Mouse (Mus musculus): ENCODE results near the gene Epha2.

The Epha2 gene

GRCm38 (mm10) chr4:141329968-141330367 is 28.9 kb downstream of the Epha2 start:
- no peak for DNase-seq (ENCODE audit: low read depth, low spot score)

GRCm38 (mm10) chr4:141331446-141331845 is 30.4 kb downstream of the Epha2 start:
- no peak for DNase-seq (ENCODE audit: low read depth, low spot score)

- no peak for DNase-seq (ENCODE audit: low read depth, low spot score)
These were observed 31.2 kb downstream of the Epha2 start for GRCm38 (mm10) chr4:141332258-141332657.

- DNase-seq (ENCODE audit: low read depth, low spot score): no peak
These were observed 33.7 kb downstream of the Epha2 start for GRCm38 (mm10) chr4:141334695-141335094.

- DNase-seq (ENCODE audit: low read depth, low spot score): no peak
These were observed 34.3 kb downstream of the Epha2 start for GRCm38 (mm10) chr4:141335263-141335796.

GRCm38 (mm10) chr4:141336196-141336595 is 35.2 kb downstream of the Epha2 start:
- DNase-seq (ENCODE audit: low read depth, low spot score): no peak

- DNase-seq (ENCODE audit: low read depth, low spot score): no peak
These were observed 36.9 kb downstream of the Epha2 start for GRCm38 (mm10) chr4:141337986-141338385.

GRCm38 (mm10) chr4:141338853-141339252 is 37.8 kb downstream of the Epha2 start:
- DNase-seq (ENCODE audit: low read depth, low spot score): no peak

- no peak for DNase-seq (ENCODE audit: low read depth, low spot score)
These were observed 40.4 kb downstream of the Epha2 start for GRCm38 (mm10) chr4:141341477-141341876.

GRCm38 (mm10) chr4:141343515-141343914 is 42.5 kb downstream of the Epha2 start:
- no peak for DNase-seq (ENCODE audit: low read depth, low spot score)

GRCm38 (mm10) chr4:141345219-141345618 is 44.2 kb downstream of the Epha2 start:
- no peak for DNase-seq (ENCODE audit: low read depth, low spot score)

GRCm38 (mm10) chr4:141347365-141347797 is 46.3 kb downstream of the Epha2 start:
- DNase-seq (ENCODE audit: low read depth, low spot score): no peak

GRCm38 (mm10) chr4:141348616-141349015 is 47.6 kb downstream of the Epha2 start:
- DNase-seq (ENCODE audit: low read depth, low spot score): no peak

- DNase-seq (ENCODE audit: low read depth, low spot score): no peak
These were observed 49.0 kb downstream of the Epha2 start for GRCm38 (mm10) chr4:141350015-141350414.

GRCm38 (mm10) chr4:141351972-141352371 is 50.9 kb downstream of the Epha2 start:
- no peak for DNase-seq (ENCODE audit: low read depth, low spot score)

- DNase-seq (ENCODE audit: low read depth, low spot score): no peak
These were observed 51.9 kb downstream of the Epha2 start for GRCm38 (mm10) chr4:141352986-141353385.

- DNase-seq (ENCODE audit: low read depth, low spot score): no peak
These were observed 52.8 kb downstream of the Epha2 start for GRCm38 (mm10) chr4:141353868-141354267.

GRCm38 (mm10) chr4:141357811-141358210 is 56.8 kb downstream of the Epha2 start:
- no peak for DNase-seq (ENCODE audit: low read depth, low spot score)

GRCm38 (mm10) chr4:141359222-141359621 is 58.2 kb downstream of the Epha2 start:
- no peak for DNase-seq (ENCODE audit: low read depth, low spot score)

- DNase-seq (ENCODE audit: low read depth, low spot score): no peak
These were observed 59.8 kb downstream of the Epha2 start for GRCm38 (mm10) chr4:141360846-141361245.

- DNase-seq (ENCODE audit: low read depth, low spot score): peak; percentile 57
These were observed 62.0 kb downstream of the Epha2 start for GRCm38 (mm10) chr4:141362937-141363548.

GRCm38 (mm10) chr4:141365126-141365525 is 64.1 kb downstream of the Epha2 start:
- DNase-seq (ENCODE audit: low read depth, low spot score): no peak

GRCm38 (mm10) chr4:141365876-141366275 is 64.8 kb downstream of the Epha2 start:
- DNase-seq (ENCODE audit: low read depth, low spot score): no peak

All from brain, embryonic 18.5 days (tissue).